Mouse (Mus musculus): ENCODE data around the gene Pbrm1.

Pbrm1 gene

GRCm38 (mm10) chr14:31133023-31133665 lies 114.2 kb downstream of the Pbrm1 start:
- DNase-seq (ENCODE audit: low spot score): no peak

GRCm38 (mm10) chr14:31134015-31135000 lies 115.4 kb downstream of the Pbrm1 start:
- no peak for DNase-seq (ENCODE audit: low spot score)

- DNase-seq (ENCODE audit: low spot score): no peak
Observed at GRCm38 (mm10) chr14:31135495-31136410, 116.8 kb downstream of the Pbrm1 start.

- no peak for DNase-seq (ENCODE audit: low spot score)
Observed at GRCm38 (mm10) chr14:31136411-31137280, 117.7 kb downstream of the Pbrm1 start.

- no peak for DNase-seq (ENCODE audit: low spot score)
Observed at GRCm38 (mm10) chr14:31137281-31137595, 118.3 kb downstream of the Pbrm1 start.

- DNase-seq (ENCODE audit: low spot score): no peak
Observed at GRCm38 (mm10) chr14:31137791-31138190, 118.9 kb downstream of the Pbrm1 start.

- DNase-seq (ENCODE audit: low spot score): no peak
Observed at GRCm38 (mm10) chr14:31138219-31138896, 119.4 kb downstream of the Pbrm1 start.

GRCm38 (mm10) chr14:31138897-31139429 lies 120.0 kb downstream of the Pbrm1 start:
- no peak for DNase-seq (ENCODE audit: low spot score)

- no peak for DNase-seq (ENCODE audit: low spot score)
Observed at GRCm38 (mm10) chr14:31139666-31140065, 120.7 kb downstream of the Pbrm1 start.

- no peak for DNase-seq (ENCODE audit: low spot score)
Observed at GRCm38 (mm10) chr14:31140141-31140540, 121.2 kb downstream of the Pbrm1 start.

- DNase-seq (ENCODE audit: low spot score): no peak
Observed at GRCm38 (mm10) chr14:31141011-31141410, 122.1 kb downstream of the Pbrm1 start.

- DNase-seq (ENCODE audit: low spot score): no peak
Observed at GRCm38 (mm10) chr14:31145694-31146093, 126.8 kb downstream of the Pbrm1 start.

- no peak for DNase-seq (ENCODE audit: low spot score)
Observed at GRCm38 (mm10) chr14:31160196-31161150, 141.5 kb downstream of the Pbrm1 start.

GRCm38 (mm10) chr14:31161191-31161590 lies 142.3 kb downstream of the Pbrm1 start:
- DNase-seq (ENCODE audit: low spot score): no peak

GRCm38 (mm10) chr14:31161638-31162037 lies 142.7 kb downstream of the Pbrm1 start:
- peak; percentile 9 for DNase-seq (ENCODE audit: low spot score)

GRCm38 (mm10) chr14:31164067-31164466 lies 145.1 kb downstream of the Pbrm1 start:
- DNase-seq (ENCODE audit: low spot score): no peak

GRCm38 (mm10) chr14:31165010-31165409 lies 146.1 kb downstream of the Pbrm1 start:
- no peak for DNase-seq (ENCODE audit: low spot score)

- no peak for DNase-seq (ENCODE audit: low spot score)
Observed at GRCm38 (mm10) chr14:31165458-31165857, 146.5 kb downstream of the Pbrm1 start.

- no peak for DNase-seq (ENCODE audit: low spot score)
Observed at GRCm38 (mm10) chr14:31165991-31166630, 147.2 kb downstream of the Pbrm1 start.

Measured in retina, embryonic 14.5 days (tissue).